Mouse (Mus musculus) kidney, adult 2 months (tissue): ENCODE results near the gene Pear1. TPM values are rescaled to one million over a fixed set of nuclear protein-coding genes. Genes with fewer than 3 reads are reported as not detected.

Experiments used
- DNase-seq: peaks from one replicate; pipeline ENCODE4 v3.0.0; 2021
- H3K27ac ChIP-seq: fragments of 200-500 bp; 2 replicates; pipeline ENCODE4 v1.5.1; 2012; ENCODE audit warnings: low read depth, low read length, control low read depth, inconsistent platforms; ENCODE audit not compliant: insufficient read depth
- H3K27me3 ChIP-seq: fragments of 200-500 bp; replicated peaks from 2 replicates; pipeline ENCODE4 v1.6.1; 2012; ENCODE audit warnings: mild to moderate bottlenecking, moderate library complexity, low read length, inconsistent platforms; ENCODE audit not compliant: control insufficient read depth, insufficient read depth
- H3K36me3 ChIP-seq: fragments of 200-500 bp; 2 replicates; pipeline ENCODE4 v1.6.1; 2012; ENCODE audit warnings: mild to moderate bottlenecking, moderate library complexity, low read length, inconsistent platforms; ENCODE audit not compliant: control insufficient read depth, insufficient read depth
- H3K4me1 ChIP-seq: fragments of 200-500 bp; 2 replicates; pipeline ENCODE4 v1.6.1; 2011; ENCODE audit warnings: low read length; ENCODE audit not compliant: control insufficient read depth, insufficient read depth
- H3K4me3 ChIP-seq: fragments of 200-500 bp; 2 replicates; pipeline ENCODE4 v1.5.1; 2011; ENCODE audit warnings: mild to moderate bottlenecking, low read depth, low read length, control low read depth; ENCODE audit not compliant: insufficient read depth
- CTCF ChIP-seq: fragments of 200-500 bp; conservative IDR thresholded peaks from 2 replicates; pipeline ENCODE4 v1.5.1; 2011; ENCODE audit warnings: low read depth, mild to moderate bottlenecking, control low read depth, low read length, moderate library complexity, mixed read lengths; ENCODE audit not compliant: insufficient read depth, insufficient read length
- POLR2A ChIP-seq: fragments of 200-500 bp; IDR thresholded peaks from one replicate; pipeline ENCODE4 v1.6.1; 2011; ENCODE audit warnings: low read depth, low read length, control low read depth
- WGBS: fragments of 180-500 bp; shearing (Covaris S2); methylation state at CpG from one replicate; pipeline ENCODE4 v1.1.7; 2018; 5-methylcytosine and 5-hydroxymethylcytosine counted together
- polyA plus RNA-seq: library from polyadenylated mRNA; depleted of rRNA; stranded (reverse); fragments of >200 nt; gene quantifications from 2 replicates; pipeline ENCODE4 v1.2.3, GENCODE M21; 2012

Gene Pear1
- polyA plus RNA-seq, 1 experiment = 60.5 TPM

DNA sequence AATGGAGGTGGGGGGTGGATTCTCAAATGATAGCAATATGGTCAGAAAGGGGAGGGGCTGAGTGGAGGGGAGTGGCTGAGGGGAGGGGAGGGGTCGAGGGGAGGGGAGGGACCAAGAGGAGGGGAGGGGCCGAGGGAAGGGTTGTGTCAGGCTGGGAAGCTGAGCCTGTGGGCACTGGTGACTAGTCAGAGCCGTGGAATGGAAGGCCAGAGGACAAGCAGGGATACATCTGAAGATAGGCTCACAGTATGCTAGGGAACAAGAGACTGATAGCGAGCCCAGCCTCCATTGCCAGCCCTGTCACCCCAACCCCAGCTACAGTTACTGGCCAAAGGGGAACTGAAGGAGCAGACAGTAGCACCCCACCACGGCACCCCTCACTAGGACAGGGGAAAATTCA, 65.5 kb downstream of the Pear1 start:
- no peaks in the 10 kb centered on the region for H3K27me3 ChIP-seq
- no peak for DNase-seq
- 53% methylated on average over 5 of the region's 5 CpGs for WGBS
- no peaks in the 10 kb centered on the region for H3K36me3 ChIP-seq
- TF ChIP-seq CTCF = no peak
- TF ChIP-seq POLR2A = no peak
- H3K27ac ChIP-seq = no peak overlapping the region
- H3K4me3 ChIP-seq = no peak overlapping the region
- peaks cover 7% of the 10 kb centered on the region; the same call in 1 of the 2 replicates for H3K4me1 ChIP-seq

DNA sequence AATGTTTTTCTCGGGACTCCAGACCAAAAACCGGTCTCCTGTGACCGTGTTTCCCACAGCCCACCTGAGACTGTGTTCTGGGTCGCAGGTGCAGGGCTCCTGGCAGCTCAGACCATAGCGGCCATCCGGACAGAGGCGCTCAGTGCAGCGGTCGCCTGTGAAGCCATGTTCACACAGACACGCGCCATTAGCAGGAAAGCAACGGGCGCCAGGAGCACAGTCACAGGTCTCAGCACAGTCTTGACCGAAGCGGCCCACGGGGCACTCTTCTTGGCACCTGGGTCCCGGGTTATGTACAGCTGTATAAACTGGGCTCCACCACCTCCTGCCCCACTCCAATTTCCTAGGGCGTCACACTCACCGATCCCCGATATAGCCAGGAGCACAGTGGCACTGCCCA, 67.6 kb downstream of the Pear1 start:
- Histone ChIP-seq H3K27me3 (no peaks in the 10 kb centered on the region), H3K4me3 (no peak overlapping the region), H3K4me1 (peaks cover 3% of the 10 kb centered on the region; the same call in 1 of the 2 replicates), H3K27ac (no peak overlapping the region), H3K36me3 (no peaks in the 10 kb centered on the region)
- WGBS = 57% methylated on average over 20 of the region's 20 CpGs
- no peak for DNase-seq
- TF ChIP-seq POLR2A (no peak), CTCF (no peak)

DNA sequence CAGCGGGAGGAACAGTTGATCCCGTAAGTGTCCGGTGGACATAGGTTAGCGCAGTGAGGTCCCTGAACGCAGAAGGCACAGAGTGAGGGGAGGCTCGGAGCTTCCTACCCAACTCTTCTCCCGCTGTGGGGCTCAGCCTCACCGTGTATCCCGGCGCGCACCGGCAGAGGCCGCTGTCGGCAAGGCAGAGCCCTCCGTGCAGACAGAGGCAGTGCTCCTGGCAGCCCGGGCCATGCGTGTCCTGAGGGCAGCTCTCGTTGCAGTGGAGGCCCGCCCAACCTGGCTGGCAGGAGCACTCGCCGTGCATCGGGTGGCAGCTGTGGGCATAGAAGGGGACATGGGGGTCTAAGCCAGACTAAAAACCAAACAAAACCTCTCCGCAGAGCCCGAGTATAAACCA, 68.1 kb downstream of the Pear1 start:
- Histone ChIP-seq H3K27ac (no peak overlapping the region), H3K36me3 (no peaks in the 10 kb centered on the region), H3K27me3 (no peaks in the 10 kb centered on the region), H3K4me1 (no peaks in the 10 kb centered on the region), H3K4me3 (no peak overlapping the region; the same call in 1 of the 2 replicates)
- 10% methylated on average over 24 of the region's 24 CpGs for WGBS
- TF ChIP-seq POLR2A (no peak), CTCF (peak; percentile 92)
- peak; percentile 88 for DNase-seq

DNA sequence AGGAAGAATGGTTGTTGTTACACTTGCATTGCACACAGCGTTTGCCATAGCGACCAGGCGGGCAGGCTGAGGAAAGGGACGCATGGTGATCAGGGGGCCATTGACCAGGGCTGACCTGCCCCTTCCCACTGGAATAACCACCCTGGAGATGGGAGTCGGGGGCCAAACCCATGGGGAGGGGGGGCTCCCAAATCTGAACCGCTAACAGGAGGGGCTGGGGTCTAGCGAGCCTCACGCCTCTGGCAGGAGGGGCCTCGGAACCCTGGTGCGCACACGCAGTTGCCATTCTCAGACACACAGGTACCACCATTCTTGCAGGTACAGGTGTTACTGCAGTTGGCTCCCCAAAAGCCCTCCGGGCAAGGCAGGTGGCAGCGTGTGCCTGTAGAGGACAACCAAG, 70.3 kb downstream of the Pear1 start:
- no peaks in the 10 kb centered on the region for H3K4me1 ChIP-seq
- H3K36me3 ChIP-seq = no peaks in the 10 kb centered on the region
- H3K27me3 ChIP-seq = no peaks in the 10 kb centered on the region
- H3K27ac ChIP-seq = no peak overlapping the region
- TF ChIP-seq POLR2A (no peak), CTCF (no peak)
- WGBS = 86% methylated on average over 13 of the region's 13 CpGs
- DNase-seq = no peak
- no peak overlapping the region for H3K4me3 ChIP-seq

DNA sequence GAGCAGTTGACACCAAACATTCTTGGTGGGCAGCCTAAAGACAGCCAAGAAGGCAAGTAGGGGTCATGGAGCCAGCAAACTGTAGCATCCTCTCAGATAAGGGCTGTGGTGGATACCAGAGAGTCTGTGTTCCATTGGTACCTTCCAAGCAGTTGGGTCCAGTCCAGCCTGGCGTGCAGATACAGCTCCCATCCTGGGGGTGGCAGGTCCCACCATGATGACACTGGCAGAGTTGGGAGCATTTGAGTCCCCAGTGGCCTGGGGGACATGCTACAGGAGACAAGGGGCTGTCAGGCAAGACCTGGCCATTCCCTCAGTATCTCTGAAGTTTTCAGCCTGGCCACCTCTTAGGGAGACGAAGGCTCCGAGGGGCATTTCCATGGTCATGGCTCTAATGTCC, 71.5 kb downstream of the Pear1 start:
- WGBS = 94% methylated on average over 3 of the region's 3 CpGs
- no peaks in the 10 kb centered on the region for H3K36me3 ChIP-seq
- no peak for DNase-seq
- H3K4me1 ChIP-seq = no peaks in the 10 kb centered on the region
- no peak for TF ChIP-seq POLR2A
- no peak for TF ChIP-seq CTCF
- no peak overlapping the region for H3K27ac ChIP-seq
- H3K27me3 ChIP-seq = no peaks in the 10 kb centered on the region
- no peak overlapping the region for H3K4me3 ChIP-seq

DNA sequence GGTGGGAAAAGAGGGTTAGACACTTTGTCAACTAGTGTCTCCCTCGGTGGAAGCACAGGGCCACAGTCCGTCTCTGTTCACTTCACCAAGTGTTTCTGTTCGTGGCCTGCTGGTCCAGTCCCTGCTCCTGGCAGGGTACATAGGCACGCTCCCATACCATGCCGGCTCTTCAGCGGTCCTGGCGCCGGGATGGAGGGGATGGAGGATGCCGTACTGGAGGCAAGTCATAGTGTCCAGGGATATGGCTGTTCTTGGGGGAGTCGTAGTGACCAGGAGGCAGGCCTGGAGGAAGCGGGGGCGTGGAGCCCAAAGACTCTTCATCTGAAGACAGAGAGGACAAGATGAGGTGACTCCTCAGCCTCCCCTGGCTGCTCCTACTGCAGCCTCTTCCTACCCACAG, 74.1 kb downstream of the Pear1 start:
- WGBS = 92% methylated on average over 12 of the region's 12 CpGs

DNA sequence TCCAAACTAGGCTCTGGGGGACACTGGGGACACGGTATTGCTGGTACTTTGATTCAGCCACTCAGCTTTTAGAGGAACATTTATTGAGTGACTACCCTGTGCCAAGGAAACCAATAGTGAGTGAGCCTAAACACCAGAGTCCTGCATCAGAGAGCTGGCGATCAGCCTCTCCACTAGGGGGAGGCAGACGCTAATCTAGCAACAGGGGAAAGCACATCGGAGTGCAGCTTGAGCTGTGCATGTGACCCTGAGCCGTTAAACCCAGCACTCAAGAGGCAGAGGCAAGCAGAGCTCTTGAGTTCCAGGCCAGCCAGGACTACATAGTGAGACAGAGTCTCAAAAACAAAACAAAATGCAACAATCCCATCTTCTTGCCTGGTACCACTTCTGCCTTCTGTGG, 75.1 kb downstream of the Pear1 start:
- no peak for TF ChIP-seq POLR2A
- peak; percentile 92 for TF ChIP-seq CTCF
- WGBS = 16% methylated on average over 5 of the region's 5 CpGs
- peak; percentile 75 for DNase-seq
- H3K4me1 ChIP-seq = no peaks in the 10 kb centered on the region
- H3K27ac ChIP-seq = no peak overlapping the region
- no peaks in the 10 kb centered on the region for H3K36me3 ChIP-seq
- no peak overlapping the region for H3K4me3 ChIP-seq
- no peaks in the 10 kb centered on the region for H3K27me3 ChIP-seq

More for the DNA sequence above, 74.1 kb downstream of the Pear1 start:
- no peak overlapping the region for H3K27ac ChIP-seq
- no peak overlapping the region for H3K4me3 ChIP-seq
- H3K36me3 ChIP-seq = no peaks in the 10 kb centered on the region
- TF ChIP-seq CTCF (no peak), POLR2A (no peak)
- H3K27me3 ChIP-seq = no peaks in the 10 kb centered on the region
- no peaks in the 10 kb centered on the region for H3K4me1 ChIP-seq
- no peak for DNase-seq

DNA sequence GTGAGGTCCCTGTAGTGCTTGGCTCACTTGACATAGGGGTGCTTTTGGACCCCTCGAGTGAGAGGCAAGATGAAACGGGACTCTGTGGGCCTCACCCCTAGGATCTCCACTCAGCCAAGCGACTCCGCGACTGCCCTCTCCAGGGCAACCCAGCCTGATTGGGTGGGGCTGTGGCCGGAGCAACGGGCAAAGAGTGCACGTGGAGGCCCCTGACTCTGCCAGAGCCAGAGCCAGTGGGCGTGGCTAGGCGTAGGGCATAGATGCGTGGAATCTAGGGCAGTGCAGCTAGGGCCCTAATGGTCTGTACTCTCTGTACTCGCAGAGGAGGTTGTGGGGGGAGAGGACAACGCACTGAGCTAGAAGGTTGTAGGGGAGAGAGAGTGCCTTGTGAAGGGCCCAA, 75.7 kb downstream of the Pear1 start, which contains the start of gene Lrrc71:
Gene Lrrc71, minus strand, starts transcription at position 195 of the 400 bp plus-strand sequence.
- WGBS = 25% methylated on average over 13 of the region's 13 CpGs
- H3K27me3 ChIP-seq = no peaks in the 10 kb centered on the region
- peak; percentile 63 for DNase-seq
- H3K4me1 ChIP-seq = no peaks in the 10 kb centered on the region
- no peak within 1 kb of the TSS for H3K4me3 ChIP-seq
- H3K36me3 ChIP-seq = no peaks in the 10 kb centered on the region
- TF ChIP-seq POLR2A (no peak), CTCF (no peak)
- H3K27ac ChIP-seq = no peak within 1 kb of the TSS
